Mouse (Mus musculus) right cerebral cortex, postnatal 14 days (tissue): ENCODE results near the gene Scaf1.
"Not testable (repeated sequence)": the region's sequence is repeated elsewhere in the genome, so short reads cannot be mapped to it uniquely, and the experiment has no call there.

Experiments used
- DNase-seq: peaks from one replicate; pipeline ENCODE4 v3.0.0; 2022

The Scaf1 gene

DNA sequence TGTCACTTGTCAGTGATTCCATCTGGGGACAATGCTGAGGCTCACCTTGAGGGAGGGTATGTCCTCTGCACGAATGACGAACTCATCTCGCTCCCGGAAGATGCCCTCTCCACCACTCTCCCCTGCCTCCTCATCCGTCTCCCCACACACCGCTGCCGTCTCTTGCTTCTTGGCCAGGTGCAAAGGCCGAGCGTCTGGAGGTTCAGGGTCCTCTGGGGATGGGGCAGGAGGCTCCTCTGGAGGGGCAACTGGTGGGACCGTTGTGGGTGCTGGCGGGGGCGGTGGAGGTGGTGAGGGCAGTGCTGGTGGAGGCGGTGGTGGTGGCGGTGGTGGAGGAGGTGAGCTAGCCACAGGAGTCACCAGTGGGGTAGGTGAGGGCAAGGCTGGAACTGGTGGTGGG is 27.1 kb upstream of the Scaf1 start:
- DNase-seq, result no peak

DNA sequence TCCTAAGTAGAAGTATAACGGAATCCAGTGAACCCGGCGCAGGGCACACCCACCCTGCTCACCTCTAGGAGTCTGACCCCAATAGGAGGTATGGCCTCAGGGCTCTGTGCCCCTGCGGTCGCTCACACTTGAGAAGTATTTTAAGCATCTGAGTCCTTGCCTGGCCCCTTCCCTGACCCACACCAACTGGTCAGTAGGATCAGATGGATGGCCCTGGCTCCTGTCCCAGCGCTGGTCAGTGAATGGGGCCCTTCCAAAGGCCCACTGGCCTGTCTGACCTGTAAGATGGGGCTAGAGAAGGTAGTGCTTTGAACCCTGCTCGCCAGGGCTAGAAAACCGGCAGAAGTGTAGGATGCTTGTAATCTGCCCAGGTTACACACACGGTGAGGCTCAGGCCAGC is 24.7 kb upstream of the Scaf1 start:
- DNase-seq, result no peak

DNA sequence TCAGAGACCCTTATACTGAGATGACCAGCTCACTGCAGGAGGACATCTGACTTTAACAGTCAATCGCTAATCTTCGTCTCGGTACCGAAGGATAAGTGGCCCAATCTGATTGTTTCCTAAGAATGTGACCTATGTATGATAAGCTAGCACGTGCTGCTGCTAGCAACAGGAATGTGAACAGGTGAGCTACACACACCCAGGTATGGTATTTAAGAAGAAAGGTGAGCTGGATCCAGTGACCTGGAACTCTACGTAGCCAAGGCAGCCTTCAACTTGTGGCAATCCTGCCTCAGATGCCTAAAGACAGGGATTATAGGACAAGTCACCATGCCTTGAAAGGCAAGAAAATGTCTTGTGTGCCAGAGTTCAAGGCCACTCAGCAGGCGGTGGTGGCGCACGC is 22.2 kb upstream of the Scaf1 start:
- DNase-seq, result no peak

DNA sequence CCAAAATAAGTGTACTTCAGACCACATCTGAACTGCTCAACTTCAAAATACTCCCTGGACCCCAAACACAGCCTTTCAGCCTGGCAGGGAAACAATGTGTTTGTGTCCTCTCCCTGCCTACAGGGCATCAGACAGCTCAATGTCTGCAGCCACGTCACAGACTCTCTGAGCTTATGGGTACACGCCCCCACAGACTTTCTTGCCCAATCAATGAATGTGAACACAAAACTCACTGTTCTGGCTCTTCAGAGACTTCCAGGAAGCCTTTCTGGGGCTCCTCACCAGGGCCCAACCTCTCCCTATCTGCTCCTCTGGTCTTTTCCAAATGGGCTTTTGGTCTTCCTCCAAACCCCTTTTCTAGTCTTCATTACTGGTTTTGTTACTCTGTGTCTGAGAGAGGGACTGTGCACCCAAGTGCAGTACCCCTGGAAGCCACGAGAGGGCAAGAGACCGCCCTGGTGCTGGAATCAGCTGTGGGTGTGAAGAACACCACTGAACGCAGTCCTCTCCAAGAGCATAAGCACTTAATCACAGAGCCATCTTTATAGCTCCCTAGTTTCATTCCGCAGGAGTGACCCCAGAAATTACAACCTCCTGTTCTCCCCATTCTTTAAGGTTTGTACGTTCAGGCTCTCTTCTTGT is 21.7 kb upstream of the Scaf1 start:
- DNase-seq, result no peak

DNA sequence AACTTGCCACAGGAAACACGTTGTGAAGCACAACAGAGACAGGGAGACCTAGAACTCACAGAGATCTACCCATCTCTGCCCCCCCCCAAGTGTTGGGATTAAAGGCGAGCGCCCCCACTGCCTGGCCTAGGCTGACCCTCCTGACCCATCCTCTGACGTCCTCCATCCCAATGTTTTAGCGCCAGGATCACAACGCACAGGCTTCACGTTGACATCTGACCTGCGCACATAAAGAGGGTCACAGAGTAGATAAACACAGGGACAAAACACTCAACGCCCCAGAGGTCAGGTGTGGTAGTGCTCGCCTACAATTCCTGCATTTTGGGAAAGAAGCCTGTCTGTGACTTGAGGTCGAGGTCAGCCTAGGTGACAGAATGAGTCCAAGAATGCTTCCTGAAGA is 20.5 kb upstream of the Scaf1 start:
- DNase-seq, result no peak

DNA sequence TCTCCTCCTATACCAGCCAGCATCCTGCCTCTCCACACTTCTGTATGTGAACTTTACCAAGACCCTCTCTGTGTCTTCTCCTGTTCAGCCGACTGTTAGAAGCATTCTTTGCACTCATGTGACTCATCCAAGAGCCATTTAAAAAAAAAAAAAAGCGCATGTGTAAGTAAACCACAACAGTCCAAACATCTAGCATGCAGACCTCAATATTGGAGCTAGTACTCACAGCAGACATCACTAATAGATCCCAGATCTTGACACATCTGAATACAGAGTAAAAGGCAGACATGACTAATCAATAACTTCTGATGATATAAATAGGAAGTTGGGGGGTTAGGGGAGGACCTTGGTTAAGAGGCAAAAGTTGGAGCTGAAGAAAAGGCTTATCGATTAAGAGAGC is 19.5 kb upstream of the Scaf1 start:
- DNase-seq, result no peak

DNA sequence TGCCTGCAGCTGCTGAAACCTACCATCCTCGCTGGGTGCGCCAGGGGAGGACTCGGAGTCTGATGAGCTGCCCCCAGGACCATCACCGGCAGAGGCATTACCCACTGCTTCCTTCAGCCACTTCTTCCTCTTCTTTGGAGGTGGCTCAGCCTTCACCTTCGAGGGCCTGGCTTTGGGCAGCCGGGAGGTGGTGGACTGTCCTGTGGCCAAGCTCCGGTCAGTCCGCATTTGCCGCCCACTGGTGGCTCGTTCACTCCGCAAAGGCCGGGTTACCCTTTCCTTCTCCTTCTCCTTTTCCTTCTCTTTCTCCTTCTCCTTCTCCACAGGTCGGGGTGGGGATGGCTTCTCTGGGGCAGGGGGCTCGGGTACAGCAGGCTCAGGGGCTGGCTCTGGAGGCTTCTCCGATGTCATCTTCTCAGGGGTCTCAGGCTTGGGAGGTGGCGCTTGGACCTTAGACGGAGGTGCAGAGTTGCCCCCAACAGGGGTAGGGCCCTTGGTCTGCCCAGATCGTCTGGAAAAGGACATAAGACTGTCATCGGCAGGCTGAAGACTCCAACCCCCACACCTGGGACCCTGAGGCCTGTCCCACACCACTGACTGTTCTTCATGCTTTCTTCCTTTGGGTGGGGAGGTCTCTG is 17.7 kb upstream of the Scaf1 start:
- no peak for DNase-seq

DNA sequence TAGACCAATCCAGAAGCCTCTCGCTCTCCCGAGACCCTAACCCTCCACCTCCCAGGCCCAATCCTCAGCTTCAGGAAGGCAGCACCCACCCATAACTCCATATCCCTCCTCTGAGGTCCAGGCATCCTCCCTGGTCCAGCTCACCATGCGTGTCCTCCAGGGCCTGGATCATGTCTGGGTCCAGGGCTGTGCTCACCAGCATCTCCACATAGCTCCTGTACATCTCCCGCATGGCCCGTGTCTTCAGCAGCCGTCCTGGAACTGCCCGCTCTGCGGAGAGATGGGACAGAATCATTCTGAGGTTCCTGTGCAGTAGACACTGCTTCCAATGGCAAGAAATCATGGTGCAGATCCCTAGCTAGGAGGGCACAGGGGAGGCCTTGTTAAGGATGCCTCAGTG is 14.7 kb upstream of the Scaf1 start:
- DNase-seq, result no peak

DNA sequence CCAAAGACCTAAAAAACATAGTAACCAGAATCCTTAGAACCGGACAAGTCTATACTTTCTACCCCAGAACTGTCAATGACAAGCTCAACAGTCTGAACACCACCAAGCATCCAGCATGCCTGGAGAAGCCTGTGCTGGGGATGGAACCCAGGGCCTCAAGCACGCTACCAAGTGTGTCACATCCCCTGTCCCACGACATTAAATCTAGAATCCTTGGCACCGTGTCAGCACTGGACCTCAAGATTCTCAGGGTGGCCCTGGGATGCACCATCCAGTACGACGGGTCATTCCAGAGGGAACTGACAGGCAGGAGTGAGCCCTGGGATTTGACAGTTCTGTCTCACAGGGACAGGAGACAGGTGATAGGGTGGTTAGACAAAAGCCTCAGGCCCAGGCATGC is 13.8 kb upstream of the Scaf1 start:
- DNase-seq, result no peak

DNA sequence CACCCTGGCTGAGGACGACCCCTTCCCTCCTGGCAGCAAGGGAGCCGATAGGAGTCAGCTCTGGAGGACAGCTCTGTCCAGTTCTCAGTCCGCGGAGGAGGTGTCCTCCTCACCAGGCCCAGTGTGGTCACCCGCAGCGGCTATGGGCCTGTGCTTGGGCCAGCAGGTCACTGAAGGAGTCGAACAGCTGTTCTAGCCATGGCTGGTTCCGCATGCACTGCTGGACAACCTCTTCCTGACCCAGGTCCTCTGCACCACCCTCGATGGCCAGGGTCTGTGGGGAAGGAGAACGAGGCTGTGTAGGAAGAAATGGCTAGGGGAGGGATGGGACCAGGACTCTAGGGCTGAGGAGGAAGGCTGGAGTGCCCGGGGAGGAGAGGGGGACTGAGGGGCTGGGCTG is 12.2 kb upstream of the Scaf1 start:
- no peak for DNase-seq

DNA sequence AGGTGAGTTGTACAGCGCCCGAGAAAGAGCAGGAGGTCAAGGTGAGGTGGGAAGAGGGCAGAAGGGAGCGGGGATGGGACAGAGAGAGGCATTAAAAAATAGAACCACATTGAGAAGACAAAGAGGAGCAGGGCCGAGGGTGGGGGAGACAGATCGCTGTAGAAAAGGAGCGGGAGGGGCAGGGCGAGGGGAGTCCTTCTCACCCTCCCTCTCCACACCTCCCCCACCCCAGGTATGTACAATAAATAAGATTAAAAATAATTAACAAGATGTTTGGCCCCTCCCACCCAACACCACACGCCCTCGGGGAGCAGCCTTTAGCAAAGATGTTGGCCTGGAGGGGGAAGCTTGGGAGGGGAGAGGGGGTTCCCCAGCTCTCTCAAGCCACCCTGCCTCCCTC is 11.6 kb upstream of the Scaf1 start:
- no peak for DNase-seq

DNA sequence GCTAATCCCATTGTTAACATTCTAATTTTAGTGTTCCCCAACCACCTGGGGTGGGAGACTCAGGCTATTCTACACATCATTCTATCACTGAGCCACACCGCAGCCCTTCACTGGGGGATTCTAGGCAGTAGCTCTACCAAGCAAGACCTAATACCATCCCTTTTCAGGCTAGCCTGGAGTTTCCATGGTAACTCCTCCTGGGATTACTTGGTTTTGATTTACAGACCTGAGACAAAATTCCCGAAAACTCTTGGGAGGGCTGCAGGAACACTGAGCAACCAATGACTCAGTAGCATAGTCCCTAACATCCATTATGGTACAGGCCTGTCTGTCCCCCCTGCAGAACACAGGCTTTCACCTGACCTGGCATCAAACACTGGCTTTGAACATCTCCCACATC is 10.1 kb upstream of the Scaf1 start:
- no peak for DNase-seq

DNA sequence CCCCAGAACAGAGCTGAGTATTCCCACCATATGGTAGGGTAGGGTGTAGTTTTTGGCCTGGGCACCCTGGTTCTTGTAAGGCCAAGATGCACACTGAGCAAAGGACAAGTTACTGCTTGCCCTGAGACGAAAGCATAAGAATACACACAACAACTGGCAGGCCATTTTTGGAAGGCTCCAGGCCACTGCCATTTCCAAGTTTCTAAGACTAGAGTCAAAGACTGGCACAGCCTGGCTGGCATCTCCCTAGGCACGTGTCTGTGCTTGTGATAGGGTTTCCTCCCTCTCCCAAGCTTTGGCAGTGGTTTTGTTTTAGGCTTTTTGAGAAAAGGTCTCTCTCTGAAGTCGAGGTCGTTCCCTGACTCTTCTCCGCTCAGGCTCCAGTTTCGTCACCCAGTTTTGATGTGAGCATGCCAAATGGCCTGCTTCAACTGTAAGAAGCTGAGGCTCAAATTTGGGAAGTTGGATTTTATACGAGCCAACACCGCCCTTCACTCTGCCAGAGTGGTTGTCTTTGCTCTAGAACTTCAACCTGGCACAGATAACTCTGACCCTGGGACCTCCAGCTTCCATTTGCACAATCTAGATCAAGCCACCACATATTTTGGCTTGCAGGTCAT is 9.5 kb upstream of the Scaf1 start:
- no peak for DNase-seq

DNA sequence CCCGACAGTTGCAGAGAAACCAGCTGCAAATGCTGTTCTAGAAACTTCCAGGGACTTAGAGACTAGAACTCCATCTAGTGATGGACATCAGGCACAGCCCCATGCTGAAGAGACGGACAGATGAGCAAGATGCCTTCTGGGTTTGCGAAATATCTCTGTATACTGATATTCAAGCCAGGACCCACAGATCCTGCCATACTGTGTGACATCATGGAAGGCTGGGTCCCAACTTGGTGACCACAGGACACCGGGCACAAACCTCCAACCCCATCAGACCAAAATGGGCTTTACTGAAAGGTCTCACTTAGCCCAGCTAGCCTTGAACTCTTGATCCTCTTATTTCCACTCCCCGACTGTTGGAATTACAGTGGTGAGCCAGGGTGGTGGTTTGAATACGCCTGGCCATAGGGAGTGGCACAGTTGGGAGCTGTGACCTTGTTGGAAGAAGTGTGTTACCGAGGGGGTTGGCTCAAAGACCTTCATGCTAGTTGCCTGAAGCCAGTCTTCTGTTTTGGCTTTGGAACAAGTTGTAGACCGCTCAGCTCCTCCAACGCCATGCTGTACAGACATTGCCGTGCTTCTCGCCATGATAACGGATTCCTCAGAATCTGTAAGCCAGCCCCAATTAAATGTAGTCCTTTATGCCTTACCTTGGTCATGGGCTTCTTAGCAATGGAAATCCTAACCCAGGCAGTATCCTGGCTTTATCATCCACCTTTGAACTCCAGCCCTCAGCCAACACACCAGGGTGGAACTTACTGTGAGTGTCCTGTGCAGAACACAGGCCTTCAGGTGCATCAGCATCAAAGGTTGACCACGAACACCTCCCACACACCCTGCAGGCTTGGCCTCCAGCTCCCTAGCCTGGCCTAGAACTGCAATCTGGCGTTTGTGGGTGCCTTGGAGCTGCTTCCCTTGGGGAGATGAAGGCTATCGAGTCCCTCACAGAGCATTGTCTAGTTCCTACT is 8.4 kb upstream of the Scaf1 start:
- DNase-seq, result no peak

DNA sequence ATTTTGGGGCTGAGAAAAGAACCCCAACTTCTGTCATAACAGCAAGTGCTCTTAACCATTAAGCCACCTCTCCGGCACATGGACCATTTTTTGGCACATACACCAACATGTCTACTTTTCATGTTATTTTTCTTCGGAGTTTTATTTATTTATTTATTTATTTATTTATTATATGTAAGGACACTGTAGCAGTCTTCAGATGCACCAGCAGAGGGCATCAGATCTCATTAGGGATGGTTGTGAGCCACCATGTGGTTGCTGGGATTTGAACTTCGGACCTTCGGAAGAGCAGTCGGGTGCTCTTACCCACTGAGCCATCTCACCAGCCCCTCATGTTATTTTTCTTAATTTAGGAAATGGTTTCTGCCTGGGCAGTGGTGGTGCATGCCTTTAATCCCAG is 7.5 kb upstream of the Scaf1 start:
- DNase-seq, result not testable (repeated sequence)

DNA sequence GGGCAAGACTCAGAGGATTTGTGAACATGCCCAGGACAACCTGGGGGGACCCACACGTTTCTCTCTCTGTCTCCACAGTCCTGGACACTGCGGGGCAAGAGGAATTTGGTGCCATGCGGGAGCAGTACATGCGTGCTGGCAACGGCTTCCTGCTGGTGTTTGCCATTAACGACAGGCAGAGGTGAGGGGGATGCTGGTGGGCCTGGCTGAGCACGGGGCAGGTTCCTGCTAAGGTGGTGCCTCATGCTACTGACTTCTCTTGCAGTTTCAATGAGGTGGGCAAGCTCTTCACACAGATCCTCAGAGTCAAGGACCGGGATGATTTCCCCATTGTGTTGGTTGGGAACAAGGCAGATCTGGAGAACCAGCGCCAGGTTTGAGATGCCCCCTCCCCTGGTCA is 4.1 kb upstream of the Scaf1 start:
- no peak for DNase-seq

DNA sequence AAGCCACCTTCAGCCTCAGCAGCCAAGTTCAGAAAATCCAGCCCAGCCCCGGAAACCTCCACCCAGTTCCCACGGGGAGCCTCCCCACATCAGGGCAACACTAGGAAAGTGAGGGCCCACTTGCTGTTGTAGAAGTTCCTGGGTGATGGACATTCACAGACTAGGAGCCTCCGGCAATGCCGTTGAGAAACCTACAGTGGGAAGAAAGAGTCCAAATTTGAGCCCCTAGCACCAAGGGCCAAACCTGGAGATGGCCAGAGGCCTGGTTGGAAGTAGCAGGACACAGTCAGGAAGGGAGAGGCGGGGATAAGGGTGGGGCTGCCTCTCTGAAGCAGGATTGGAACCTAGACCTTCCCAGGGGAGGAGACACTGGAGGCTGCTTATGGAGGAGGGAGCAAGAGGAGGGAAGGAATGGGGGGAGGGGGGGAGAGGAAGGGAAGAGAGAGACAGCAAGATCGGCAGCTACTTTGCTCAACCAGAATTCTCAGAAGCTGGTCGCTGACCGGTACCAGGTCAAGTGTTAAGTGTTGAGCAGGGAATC is 2.9 kb upstream of the Scaf1 start:
- no peak for DNase-seq

DNA sequence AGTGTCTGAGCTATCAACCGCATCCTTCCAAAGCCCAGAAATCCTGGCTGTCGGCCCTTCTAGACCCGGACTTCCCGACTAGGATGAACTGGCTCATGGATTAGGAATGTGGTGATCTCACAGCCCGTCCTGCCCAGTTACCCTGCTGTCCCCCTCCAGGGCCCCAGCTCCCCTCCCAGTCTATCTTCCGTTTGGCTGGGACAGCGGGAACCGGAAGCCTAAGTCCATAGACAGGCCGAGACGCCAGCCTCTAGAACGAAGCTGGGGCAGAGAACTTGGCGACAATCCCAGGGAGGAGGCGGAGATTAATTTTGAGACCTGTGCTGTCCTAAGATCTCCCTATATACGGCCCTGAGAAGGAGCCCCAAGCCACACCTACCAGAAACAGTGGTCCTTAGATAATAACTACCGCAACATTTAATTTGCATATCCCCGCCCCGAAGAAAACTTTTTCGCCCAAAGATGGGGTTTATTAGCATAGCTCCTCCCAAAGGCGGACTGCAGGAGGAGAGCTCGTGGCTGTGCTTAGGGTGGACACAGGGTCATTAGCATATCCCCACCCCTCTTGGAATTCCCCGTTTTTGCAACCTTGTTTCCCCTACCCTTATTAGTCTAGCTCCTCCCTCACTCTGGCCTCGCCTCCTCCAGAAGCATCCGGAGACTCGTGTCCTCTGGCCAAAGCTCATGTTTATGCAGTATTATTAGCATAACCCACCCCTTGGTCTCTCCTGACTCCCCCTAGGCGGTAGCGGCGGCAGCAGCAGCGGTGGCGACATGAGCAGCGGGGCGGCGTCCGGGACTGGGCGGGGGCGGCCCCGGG is 1.3 kb upstream of the Scaf1 start, which contains the start of gene Rras:
Gene Rras (plus strand): TSS at position 720 of the 820 bp plus-strand sequence.
- DNase-seq, result peak; percentile 59

DNA sequence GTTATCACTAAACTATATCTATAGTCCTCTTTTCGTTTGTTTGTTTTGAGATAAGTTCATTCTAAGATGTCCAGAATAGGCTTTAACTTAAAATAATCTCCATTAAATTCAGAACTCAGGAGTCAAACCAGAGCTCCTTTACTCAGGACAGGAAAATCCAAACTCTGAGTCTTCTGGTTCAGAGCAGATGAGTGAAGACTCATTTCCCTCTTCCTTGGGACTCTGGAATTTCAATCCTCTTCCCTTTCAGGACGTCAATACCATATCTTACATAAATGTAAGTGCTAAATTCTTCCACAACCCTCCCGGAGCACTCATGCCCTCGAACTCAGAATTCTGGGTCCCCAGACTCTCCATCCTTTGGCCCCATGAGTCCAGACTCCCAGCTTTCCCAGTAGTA is 598 bp upstream of the Scaf1 start:
- DNase-seq, result no peak

DNA sequence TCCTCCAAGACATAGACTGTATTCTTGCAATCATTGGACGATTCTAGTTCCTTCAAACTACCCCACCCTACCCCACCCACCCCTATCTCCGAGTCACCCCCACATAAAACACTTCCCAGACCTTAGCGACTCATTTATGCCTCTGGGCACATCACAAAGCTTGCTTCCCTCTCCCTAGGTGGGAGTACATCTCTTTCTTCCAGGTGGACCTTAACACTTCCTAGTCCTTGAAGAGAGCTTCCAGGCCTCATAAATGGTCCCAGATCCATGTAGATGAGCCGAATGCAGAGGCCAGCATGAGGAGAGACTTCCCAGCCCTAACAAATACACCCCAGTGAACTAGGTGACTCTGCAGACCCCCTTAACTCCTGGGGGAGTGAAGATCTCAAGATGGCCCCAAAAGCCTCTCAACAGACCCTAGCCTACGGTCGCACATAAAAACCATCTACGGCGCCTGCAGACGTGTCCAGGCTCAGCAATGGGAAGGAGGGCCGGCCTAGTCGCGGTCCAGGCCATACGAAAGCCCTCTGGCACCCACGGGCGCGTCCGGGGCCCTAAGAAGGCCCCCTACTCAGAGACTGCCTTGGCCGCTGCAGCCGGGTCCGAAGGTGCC is 713 bp downstream of the Scaf1 start:
- DNase-seq, result no peak

DNA sequence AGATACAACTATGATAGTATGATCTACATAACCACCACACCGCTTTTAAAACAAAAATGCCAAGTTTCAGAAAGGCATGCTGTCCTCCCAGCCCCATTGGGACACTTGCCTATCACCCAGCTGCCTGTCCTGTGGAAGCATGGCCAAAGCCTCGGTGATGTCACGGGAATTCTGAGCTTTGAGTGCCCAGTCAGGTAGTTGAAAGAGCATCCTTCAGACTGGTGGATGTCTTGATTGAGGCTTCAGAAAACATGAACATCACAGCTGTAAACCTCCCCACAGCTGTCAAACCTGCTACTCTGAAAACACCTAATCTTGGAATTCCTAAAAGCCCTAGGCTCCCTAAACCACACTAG is 2.1 kb downstream of the Scaf1 start:
- DNase-seq, result no peak
